Mouse (Mus musculus): Measurements from ENCODE around the gene Asb17.
"Not testable (repeated sequence)": the region's sequence is repeated elsewhere in the genome, so short reads cannot be mapped to it uniquely, and the experiment has no call there.

The Asb17 gene

GRCm38 (mm10) chr3:153831873-153832653, 11.9 kb upstream of the Asb17 start:
- DNase-seq (ENCODE audit: low spot score), result peak; percentile 81

DNA sequence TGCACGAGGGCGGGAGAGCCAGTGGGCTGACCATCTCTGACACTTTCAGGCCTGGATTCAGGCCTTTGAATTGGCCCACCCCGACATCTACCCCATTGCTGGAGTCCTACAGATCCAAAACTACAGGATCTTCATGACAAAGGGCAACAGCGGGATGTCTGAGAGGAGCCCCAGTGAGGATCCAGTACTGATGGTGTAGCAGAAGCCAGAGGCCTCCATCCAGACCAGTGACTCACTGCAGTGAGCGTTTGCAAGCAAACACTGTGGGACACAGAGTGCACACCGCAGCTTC, 11.4 kb upstream of the Asb17 start:
- no peak for DNase-seq (ENCODE audit: low spot score)

DNA sequence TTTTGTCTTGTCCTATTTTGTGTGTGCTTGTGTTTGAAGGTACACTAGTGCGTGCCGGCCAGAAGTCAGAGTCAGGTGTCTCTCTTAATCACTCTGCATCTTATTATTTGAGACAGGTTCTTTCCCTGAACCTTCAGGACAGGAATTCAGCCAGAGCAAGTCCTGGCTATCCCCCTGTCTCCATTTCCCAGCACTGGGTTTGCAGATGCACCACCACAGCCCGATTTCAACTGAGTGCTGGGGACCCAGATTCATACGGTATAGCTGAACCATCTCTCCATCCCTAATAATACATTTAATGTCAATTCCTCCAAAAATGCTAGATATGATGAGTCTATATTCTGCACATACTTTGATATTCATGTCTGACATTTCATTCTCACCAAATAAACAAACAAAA, 9.9 kb upstream of the Asb17 start:
- DNase-seq (ENCODE audit: low spot score), result no peak

DNA sequence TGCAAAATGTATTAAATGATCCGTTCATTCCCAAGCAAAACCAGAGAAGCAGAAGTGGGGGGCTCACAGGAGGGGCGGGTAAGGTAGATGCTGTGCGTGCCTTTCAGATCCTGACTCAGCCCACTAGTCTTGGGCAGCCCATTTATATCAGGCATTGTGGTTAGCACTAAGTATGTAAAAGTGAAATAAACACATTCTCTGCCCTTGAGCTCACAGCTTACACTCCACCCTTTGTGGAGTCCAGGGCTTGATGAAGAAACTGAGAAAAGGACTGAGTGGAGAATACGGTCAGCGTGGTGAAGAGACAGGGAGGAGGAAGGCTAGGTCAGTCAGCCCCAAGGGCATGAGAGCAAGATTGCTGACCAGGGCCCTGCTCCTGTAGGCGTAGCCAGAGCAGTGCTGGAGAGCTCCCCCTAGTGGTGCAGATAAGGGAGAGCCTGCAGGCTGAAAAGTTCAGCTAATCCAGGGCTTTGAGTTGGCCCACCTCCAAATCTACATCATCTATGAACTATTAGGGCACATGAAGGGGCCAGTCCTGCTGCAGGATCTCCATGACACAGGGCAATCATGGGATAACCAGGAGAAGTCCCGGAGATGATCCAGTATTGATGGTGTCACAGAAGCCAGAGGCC, 8.4 kb upstream of the Asb17 start:
- peak; percentile 81 for DNase-seq (ENCODE audit: low spot score)

GRCm38 (mm10) chr3:153836316-153836715, 7.7 kb upstream of the Asb17 start:
- DNase-seq (ENCODE audit: low spot score), result no peak

- DNase-seq (ENCODE audit: low spot score), result no peak
These were observed 6.4 kb upstream of the Asb17 start for GRCm38 (mm10) chr3:153837593-153837992.

- DNase-seq (ENCODE audit: low spot score), result no peak
These were observed 748 bp downstream of the Asb17 start for GRCm38 (mm10) chr3:153844757-153845156.

DNA sequence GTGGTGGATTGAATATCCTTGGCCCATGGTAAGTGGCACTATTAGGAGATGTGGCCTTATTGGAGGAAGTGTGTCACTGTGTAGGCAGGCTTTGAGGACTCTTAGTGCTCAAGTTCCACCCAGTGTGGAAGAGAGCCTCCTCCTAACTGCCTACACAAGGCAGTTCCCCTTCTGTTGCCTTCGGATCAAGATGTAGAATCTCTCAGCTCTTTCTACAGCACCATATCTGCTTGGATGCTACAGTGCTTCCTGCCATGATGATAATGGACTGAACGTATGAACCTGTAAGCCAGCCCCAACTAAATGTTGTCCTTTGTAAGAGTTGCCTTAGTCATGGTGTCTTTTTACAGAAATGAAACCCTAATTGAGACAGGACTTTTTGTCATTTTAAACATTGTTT, 1.5 kb downstream of the Asb17 start:
- DNase-seq (ENCODE audit: low spot score), result no peak

DNA sequence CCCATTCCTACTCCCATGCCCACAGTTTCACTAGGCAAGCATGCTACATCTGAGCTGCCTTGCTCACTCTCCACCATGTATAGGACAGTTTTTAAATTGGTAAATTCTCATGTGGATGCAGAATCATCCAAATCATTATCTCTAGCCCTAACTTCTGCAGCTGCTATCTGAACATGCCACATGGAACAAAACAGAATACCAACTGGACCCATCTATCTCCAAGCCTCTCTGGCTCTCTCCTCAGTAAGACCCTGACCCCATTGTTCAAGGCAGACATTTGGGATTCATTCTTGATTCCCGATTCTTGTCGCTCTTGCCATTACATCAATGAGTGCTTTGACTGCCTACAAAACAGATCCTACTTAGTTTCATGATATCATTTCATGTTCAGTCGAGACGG, 2.1 kb downstream of the Asb17 start:
- DNase-seq (ENCODE audit: low spot score), result no peak

DNA sequence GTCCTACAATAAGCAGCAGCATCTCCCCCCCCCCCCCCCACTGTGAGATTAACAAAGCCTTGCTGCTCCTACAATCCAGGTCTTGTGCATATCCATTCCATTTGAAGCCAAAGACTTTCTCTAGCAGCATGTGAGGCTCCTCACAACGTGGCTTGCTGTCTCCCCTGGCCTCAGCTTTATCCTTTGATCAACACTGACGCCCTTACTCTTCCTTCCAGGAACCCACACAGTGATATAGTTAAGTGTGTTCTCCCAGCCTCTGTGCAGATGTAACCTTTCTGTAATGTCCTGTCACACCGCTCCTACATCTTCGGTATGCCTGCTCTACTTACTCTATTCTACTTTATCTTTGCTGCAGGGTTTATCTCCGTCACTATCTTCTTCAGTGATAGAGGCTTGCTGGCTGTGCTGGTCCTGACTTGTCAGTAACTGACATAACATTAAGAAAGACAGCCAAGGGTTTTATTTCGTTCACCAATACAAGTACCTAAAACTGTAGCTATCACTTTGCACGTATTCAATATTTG, 3.3 kb downstream of the Asb17 start:
- DNase-seq (ENCODE audit: low spot score), result no peak

GRCm38 (mm10) chr3:153849368-153850015, 5.5 kb downstream of the Asb17 start:
- peak; percentile 81 for DNase-seq (ENCODE audit: low spot score)

- DNase-seq (ENCODE audit: low spot score), result peak; percentile 74
These were observed 6.8 kb downstream of the Asb17 start for GRCm38 (mm10) chr3:153850759-153851158.

DNA sequence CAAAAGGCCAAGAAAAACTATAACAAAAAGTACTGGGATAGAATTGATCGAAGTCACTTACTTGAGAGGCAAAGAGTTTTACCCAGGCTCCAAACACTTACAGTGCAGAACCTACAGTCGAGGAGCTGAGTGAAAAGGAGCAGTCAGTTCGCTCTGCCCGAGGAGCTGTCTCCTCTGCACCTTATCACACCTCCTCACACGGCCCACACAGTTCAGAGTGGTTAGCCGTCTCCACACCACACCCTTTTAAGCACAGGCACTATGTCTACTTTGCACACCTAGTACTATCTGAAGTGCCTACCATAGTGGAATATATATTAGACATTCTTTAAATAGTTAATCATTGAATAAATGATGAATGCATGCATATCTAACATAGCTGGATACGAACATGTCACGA, 8.3 kb downstream of the Asb17 start:
- peak; percentile 92 for DNase-seq (ENCODE audit: low spot score)

- no peak for DNase-seq (ENCODE audit: low spot score)
These were observed 14.5 kb downstream of the Asb17 start for GRCm38 (mm10) chr3:153858350-153859001.

GRCm38 (mm10) chr3:153860392-153860791, 16.4 kb downstream of the Asb17 start:
- not testable (repeated sequence) for DNase-seq (ENCODE audit: low spot score)

- no peak for DNase-seq (ENCODE audit: low spot score)
These were observed 19.8 kb downstream of the Asb17 start for GRCm38 (mm10) chr3:153863816-153864215.

- DNase-seq (ENCODE audit: low spot score), result no peak
These were observed 20.8 kb downstream of the Asb17 start for GRCm38 (mm10) chr3:153864636-153865429.

DNA sequence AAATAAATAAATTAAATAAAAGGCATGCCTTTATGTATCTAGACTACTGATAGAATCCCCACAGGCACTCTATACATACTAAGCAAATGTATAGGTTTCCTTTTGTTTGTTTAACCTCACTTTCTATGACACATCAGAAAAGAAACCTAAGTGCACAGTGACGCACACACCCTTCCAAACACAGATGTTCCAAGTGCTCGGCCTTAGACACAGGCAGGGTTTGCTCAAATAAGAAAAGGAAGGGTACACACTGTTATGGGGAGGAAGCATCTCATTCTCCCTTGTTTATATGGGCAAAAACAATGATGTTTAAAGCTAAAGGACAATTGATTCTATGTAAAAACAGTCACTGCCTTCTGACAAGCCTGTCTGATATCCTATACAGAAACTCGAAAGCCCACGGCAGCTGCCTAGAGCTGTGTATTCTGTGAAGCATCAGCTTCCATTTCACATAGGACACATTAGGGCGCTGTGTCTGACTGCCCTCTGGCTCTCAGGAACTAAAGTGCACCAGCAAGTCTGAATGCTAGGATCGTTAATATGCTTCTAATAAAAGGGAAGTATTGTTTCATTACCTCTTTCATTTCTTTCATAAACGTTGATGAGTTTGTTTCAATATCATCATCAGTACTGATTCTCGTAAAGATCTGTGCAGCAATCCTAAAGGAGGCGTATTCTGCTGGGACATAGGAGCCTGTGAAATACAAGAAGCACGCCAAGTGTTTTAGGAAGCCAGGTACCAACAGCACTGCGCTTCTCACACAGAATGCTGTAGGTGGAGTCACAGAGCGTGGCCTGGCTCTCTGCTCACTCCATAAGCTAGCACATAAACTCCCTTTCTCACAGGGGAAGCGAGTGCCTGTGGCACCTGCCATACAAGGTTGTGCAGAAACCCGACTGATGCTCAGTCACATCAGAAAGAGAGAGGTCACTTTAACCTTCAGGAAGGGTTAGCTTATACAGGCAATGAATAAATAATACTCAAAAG, 23.4 kb downstream of the Asb17 start:
- no peak for DNase-seq (ENCODE audit: low spot score)

DNA sequence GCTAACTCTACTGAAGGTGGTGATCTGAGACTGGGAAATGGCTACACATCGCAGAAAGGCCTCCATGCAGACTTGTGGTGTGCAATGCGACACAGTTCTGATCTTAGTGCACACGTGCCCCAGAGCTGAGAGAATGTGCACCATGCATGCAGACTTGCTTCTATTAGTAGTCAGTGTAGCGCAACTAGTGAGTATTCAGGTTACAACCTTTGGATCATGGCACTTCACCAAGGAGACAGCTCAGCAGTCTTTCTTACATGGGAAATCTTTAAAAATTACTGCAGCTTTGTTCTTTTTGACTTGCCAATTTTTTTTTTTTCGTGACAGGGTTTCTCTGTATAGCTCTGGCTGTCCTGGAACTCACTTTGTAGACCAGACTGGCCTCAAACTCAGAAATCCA, 27.4 kb downstream of the Asb17 start:
- DNase-seq (ENCODE audit: low spot score), result no peak

GRCm38 (mm10) chr3:153886296-153886695, 42.3 kb downstream of the Asb17 start:
- DNase-seq (ENCODE audit: low spot score), result no peak

GRCm38 (mm10) chr3:153888141-153888540, 44.1 kb downstream of the Asb17 start:
- no peak for DNase-seq (ENCODE audit: low spot score)
